Mouse (Mus musculus) erythroblast, embryonic 14.5 days (primary cell): ENCODE measurements around the gene Bod1l. TPM values are rescaled to one million over a fixed set of nuclear protein-coding genes. Genes with fewer than 3 reads are reported as not detected.

Experiments
- H3K27me3 ChIP-seq: 2 replicates; pipeline ENCODE4 v1.6.1; 2012; ENCODE audit warnings: inconsistent platforms; ENCODE audit not compliant: control insufficient read depth
- H3K36me3 ChIP-seq: 2 replicates; pipeline ENCODE4 v1.6.1; 2012; ENCODE audit warnings: mild to moderate bottlenecking, inconsistent platforms; ENCODE audit not compliant: control insufficient read depth
- H3K4me1 ChIP-seq: 2 replicates; pipeline ENCODE4 v1.6.1; 2012; ENCODE audit warnings: inconsistent platforms; ENCODE audit not compliant: control insufficient read depth
- H3K4me3 ChIP-seq: replicated peaks from 2 replicates; pipeline ENCODE3; 2012; ENCODE audit warnings: moderate library complexity, mild to moderate bottlenecking, inconsistent platforms
- H3K9me3 ChIP-seq: 2 replicates; pipeline ENCODE4 v1.6.1; 2012; ENCODE audit warnings: low read length, inconsistent platforms, mixed read lengths; ENCODE audit not compliant: control insufficient read depth
- GATA1 ChIP-seq: IDR thresholded peaks from 2 replicates; pipeline ENCODE4 v1.6.1; 2012; ENCODE audit warnings: low read length, inconsistent platforms, mixed read lengths
- TAL1 ChIP-seq: IDR thresholded peaks from 3 replicates; pipeline ENCODE4 v1.6.1; 2012; ENCODE audit warnings: low read length, inconsistent platforms, mixed read lengths
- polyA plus RNA-seq: library from polyadenylated mRNA; stranded (reverse); fragments of >175 nt; gene quantifications from 2 replicates; pipeline ENCODE4 v1.2.3, GENCODE M21; 2012

Bod1l gene
- polyA plus RNA-seq, 1 experiment = 0.80 TPM

DNA sequence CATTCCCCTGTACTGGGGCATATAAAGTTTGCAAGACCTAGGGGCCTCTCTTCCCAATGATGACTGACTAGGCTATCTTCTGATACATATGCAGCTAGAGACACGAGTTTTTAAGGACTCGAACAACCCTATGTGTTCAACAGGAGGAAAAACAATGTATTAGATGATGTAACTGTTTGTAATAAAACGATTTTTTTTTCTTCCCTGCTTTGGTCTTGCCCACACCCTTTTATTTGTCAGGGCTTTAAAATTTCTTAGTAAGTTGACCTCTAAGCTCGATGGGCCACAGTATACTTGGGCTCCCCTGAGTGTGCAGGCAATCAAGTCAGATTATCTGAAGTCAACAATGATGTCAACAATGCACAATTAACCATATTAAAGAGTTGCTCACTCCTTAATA, 87.7 kb downstream of the Bod1l start:
- no peak overlapping the region for H3K4me3 ChIP-seq
- no peaks in the 10 kb centered on the region; the same call in 1 of the 2 replicates for H3K9me3 ChIP-seq
- no peaks in the 10 kb centered on the region for H3K36me3 ChIP-seq
- H3K4me1 ChIP-seq = no peaks in the 10 kb centered on the region
- TF ChIP-seq TAL1 (no peak), GATA1 (no peak)
- H3K27me3 ChIP-seq = peaks cover 98% of the 10 kb centered on the region

DNA sequence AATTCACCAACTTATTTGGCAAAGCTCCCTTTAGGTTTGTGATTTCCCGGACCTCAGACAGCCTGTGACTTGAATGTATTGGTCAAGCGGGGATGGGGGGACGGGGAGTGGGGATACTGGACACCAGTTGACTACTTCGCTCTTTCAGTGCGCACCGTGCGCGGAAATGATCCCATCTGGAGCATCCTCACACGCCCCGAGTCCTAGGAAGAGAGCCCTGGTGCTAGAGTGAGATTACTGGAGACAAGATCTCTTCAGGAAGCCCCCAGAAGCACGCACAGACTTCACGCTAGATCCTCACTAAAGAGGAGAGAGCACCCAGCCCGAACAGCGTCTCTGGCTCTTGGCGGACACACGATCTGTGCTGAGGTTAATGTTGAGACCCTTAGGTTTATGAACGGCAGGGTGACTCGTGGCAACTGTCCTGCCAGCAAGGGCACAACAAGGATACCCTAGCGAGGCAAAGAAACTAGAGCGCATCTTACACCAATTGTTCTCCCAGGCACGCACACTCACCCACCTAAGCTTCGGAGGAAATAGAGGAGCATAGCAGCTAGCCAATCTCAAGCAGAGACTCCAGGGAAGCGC, 88.6 kb downstream of the Bod1l start:
- Histone ChIP-seq H3K4me3 (no peak overlapping the region), H3K36me3 (no peaks in the 10 kb centered on the region), H3K9me3 (no peaks in the 10 kb centered on the region), H3K4me1 (no peaks in the 10 kb centered on the region), H3K27me3 (peaks cover 98% of the 10 kb centered on the region)
- TF ChIP-seq GATA1 (no peak), TAL1 (no peak)

DNA sequence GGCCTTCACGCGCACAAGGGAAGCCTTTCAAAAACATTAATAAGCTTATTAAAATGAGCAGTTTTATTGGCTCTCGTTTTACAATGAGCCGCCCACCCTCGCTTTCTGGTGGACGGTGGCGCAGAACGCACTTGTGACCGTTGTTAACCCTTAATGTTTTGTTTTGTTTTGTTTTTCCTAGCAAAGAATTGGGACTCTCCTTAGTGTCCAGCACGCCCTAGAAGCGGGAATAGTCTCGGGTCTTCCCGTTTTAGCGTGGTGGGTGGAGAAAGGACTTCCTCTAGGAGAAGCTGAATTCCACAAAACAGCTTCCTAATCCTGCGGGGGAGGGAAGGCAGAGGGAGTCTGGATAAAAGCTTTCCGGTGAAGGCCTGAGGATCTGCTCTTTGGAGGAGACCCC, 89.3 kb downstream of the Bod1l start:
- Histone ChIP-seq H3K36me3 (no peaks in the 10 kb centered on the region), H3K4me1 (no peaks in the 10 kb centered on the region), H3K27me3 (peaks cover 98% of the 10 kb centered on the region), H3K4me3 (no peak overlapping the region), H3K9me3 (no peaks in the 10 kb centered on the region)
- no peak for TF ChIP-seq GATA1

DNA sequence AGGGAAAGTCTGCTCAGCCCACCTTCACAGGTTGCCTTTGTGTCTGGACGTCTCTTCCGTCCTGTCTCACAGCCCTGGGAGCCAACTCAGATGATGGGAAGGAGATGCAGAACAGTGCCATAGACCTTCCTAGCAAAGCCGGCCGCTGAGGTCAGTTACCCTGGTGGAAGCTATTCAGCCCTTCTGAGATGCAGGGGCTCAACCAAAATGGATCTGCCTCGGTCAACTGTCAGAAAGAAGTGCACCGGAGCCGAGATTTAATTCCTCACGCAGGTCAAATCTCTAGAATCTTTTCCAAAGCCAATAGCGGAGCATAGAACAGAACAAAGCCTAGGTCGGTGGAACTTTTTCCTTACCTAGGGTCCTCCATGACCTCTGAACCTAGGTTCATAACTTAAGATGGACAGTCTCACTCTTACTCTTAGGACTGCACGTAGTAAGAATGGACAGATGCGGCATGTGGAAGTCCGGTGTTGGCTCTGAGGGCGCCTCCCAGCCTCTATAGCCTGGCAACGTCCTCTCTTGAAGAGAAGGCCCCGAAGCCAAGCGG, 89.8 kb downstream of the Bod1l start:
- H3K27me3 ChIP-seq = peaks cover 98% of the 10 kb centered on the region
- TF ChIP-seq TAL1 (no peak), GATA1 (no peak)
- no peaks in the 10 kb centered on the region for H3K36me3 ChIP-seq
- H3K4me1 ChIP-seq = no peaks in the 10 kb centered on the region
- no peaks in the 10 kb centered on the region for H3K9me3 ChIP-seq
- no peak overlapping the region for H3K4me3 ChIP-seq

DNA sequence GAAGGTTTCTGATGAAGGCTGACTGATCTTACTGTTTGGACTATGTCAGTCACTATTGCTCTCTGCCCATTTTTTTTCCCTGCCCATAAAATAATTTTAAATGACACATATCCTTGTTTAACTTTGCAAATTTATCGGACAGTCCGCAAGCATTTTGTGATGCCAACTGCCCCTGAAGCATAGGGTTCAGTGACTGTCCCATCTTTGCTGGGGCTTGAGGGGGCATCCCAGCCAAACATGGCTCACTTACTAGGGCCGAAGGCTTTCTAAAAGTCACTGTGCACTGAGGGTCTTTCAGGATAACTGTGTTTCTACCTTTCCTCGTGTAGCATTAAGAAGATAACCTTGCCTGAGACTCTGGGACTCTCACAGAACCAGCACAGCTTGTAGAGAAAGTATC, 91.4 kb downstream of the Bod1l start:
- Histone ChIP-seq H3K4me1 (no peaks in the 10 kb centered on the region), H3K27me3 (peaks cover 97% of the 10 kb centered on the region), H3K4me3 (no peak overlapping the region), H3K36me3 (no peaks in the 10 kb centered on the region), H3K9me3 (no peaks in the 10 kb centered on the region)
- no peak for TF ChIP-seq GATA1
- TF ChIP-seq TAL1 = no peak

DNA sequence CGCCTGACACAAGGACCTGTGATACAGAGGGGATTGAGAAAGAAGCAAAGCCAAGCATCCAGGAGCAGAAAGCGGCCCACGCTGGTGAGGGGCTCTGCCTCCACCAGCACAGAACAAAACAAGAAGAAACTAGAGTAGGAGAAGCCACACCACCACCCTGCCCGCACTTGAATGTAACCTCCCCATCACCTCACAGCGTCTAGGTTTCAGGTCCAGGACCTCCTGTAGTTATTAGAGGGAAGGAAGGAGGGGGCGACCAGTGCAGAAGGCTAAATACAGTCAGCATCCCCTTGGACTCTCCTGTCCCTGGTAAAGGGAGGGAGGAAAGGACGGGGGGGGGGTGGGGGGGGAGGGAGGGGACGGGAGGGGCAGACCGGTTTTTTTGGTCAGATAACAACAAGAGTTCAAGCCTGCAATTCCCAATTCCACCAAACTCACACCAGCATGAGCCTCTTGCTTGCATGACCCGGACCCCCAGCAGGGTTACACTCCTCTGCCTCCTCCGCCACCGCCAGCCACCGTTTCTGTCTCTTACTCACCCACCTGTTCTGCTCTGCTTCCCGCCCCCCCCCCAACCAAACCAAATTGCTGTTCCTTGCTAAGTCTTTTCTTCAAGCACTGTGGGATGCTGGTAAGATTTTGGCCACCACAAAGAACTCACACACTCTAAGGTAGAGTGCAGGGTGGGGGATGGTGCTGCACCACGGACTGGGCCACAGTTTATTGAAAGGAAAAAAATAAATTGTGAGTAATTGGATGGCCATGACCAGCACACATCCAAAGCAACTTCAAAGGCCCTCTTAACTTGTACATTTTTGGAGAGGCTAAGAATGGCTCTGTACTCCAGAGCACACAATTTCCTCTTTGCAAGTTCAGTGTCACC, 99.0 kb downstream of the Bod1l start:
- peaks cover 62% of the 10 kb centered on the region for H3K27me3 ChIP-seq
- H3K36me3 ChIP-seq = no peaks in the 10 kb centered on the region
- no peak overlapping the region for H3K4me3 ChIP-seq
- no peaks in the 10 kb centered on the region for H3K9me3 ChIP-seq
- TF ChIP-seq TAL1 (no peak), GATA1 (no peak)
- H3K4me1 ChIP-seq = no peaks in the 10 kb centered on the region

DNA sequence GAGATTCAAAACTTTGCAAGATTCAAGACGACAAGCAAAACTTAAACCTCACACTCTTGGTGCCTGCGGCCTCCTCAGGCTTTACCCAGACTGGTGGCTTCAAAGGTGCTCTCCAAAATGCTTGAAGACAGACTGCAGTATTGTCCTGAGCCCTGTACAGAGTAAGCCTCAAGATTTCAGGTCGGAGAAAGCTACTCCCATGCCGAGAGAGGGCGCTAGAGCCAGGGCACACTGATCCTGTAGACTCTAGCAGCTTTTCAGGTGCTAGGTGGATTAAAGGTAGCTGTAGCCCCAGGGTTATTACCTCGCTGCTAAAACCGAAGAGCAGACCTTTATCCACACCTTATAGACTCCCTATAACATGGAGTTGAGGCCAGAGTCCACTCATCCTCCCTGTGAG, 99.9 kb downstream of the Bod1l start:
- H3K27me3 ChIP-seq = peaks cover 53% of the 10 kb centered on the region

DNA sequence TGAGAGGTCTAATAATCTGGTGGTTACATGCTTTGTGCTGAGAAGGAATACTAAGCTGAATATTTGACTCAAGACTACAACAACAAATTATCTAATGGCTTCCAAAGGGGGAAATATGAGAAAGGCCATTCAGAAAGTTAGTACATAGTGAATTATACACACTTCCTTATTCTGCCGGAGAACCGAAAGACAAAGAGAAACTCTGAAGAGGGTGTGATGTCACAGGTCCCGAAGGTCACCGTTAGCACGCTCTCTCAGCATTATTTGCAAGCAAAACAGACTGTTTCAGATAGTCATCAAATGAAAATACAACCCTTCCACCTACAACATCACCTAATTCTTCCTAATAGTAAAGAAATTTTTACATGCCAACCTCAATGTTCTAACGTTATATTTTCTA, 105.3 kb downstream of the Bod1l start:
- Histone ChIP-seq H3K36me3 (no peaks in the 10 kb centered on the region), H3K4me3 (no peak overlapping the region), H3K9me3 (no peaks in the 10 kb centered on the region), H3K4me1 (no peaks in the 10 kb centered on the region), H3K27me3 (peaks cover 2% of the 10 kb centered on the region)
- no peak for TF ChIP-seq TAL1
- TF ChIP-seq GATA1 = no peak

More for the DNA sequence above, 99.9 kb downstream of the Bod1l start:
- no peak for TF ChIP-seq TAL1
- TF ChIP-seq GATA1 = no peak
- H3K4me1 ChIP-seq = no peaks in the 10 kb centered on the region
- no peaks in the 10 kb centered on the region for H3K36me3 ChIP-seq
- H3K9me3 ChIP-seq = no peaks in the 10 kb centered on the region
- no peak overlapping the region for H3K4me3 ChIP-seq

Other genes starting within 250 kb of the Bod1l start
- 1.8 and 2.4 TPM in 2 replicates for gene Rab28, start 136.2 kb downstream of the Bod1l start, polyA plus RNA-seq
- not detected in 2 replicates for gene Nkx3-2, start 79.8 kb downstream of the Bod1l start, polyA plus RNA-seq
- not detected in 2 replicates for gene Gm16223, start 223.6 kb upstream of the Bod1l start, polyA plus RNA-seq